Mouse (Mus musculus) gastrocnemius, adult 8-10 months (tissue): ENCODE data around the gene Olfr1513. TPM values are rescaled to one million over a fixed set of nuclear protein-coding genes. Genes with fewer than 3 reads are reported as not detected.
"Not testable (repeated sequence)": the region's sequence is repeated elsewhere in the genome, so short reads cannot be mapped to it uniquely, and the experiment has no call there.

ENCODE experiments used
- DNase-seq, 2 experiments: peaks; one replicate each; pipeline ENCODE4 v3.0.0; 2022; ENCODE audit warnings: low spot score in 2 of 2
- total RNA-seq, 4 experiments: library from RNA; stranded (reverse); gene quantifications; 2 replicates each; pipeline ENCODE4 v1.2.4; 2022

Gene Olfr1513
- total RNA-seq, 4 experiments from 2014 or later, result not detected

DNA sequence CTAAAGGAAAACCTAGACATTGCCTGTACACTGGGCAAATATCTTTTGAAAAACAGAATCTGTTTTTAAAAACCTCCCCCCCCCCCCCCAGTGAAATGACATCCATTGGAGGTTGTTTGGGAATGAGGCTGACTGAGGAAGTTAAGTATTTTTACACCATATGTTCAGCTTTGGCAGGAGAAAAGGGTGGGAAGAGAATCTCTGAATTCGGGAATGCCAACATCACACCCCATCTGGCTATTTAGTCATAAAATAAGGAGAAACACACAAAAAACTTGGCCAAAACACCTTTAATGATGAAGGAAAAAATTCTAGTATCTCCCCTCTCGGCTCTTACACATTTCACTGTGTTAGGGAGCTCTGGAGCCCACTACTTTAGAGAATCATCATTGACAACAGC, 45.3 kb downstream of the Olfr1513 start:
- no peak for DNase-seq

DNA sequence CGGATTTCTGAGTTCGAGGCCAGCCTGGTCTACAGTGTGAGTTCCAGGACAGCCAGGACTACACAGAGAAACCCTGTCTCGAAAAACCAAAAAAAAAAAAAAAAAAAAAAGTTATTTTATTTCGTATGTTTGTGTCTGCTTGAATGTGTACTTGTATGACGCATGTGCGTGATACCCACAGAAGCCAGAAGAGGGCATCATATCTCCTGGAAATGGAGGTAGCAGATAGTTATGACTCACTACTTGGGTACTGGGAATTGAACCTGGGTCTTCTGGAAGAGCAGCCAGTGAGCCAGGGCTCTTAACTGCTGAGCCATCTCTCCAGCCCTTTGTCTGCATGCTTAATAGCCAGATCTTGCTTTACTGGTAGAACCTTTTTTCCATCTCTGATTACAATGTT, 45.9 kb downstream of the Olfr1513 start:
- DNase-seq, result not testable (repeated sequence)

DNA sequence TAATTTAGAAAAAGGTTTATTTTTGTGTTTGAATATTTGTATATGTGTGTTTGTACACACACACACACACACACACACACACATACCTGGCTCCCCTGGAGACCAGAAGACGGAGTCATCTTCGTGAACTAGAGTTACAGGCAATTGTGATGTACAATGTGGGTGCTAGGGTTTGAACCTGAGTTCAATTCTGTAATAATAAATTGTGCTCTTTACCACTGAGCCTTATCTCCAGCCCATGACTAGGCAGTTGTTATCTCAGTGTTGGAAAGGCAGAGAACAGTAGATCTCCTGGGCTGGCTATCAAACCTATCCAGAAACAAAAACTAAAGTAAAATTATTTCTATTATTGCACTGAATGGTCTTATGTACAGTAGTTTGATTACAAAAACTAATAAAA, 50.1 kb downstream of the Olfr1513 start:
- DNase-seq, result no peak

- peak; percentile 84 to 89 for DNase-seq
Observed at GRCm38 (mm10) chr14:52304644-52305271, 51.5 kb downstream of the Olfr1513 start, which contains the start of gene Mettl3. Gene Mettl3 (minus strand): TSS chr14:52305128.

GRCm38 (mm10) chr14:52303517-52303916, 52.7 kb downstream of the Olfr1513 start:
- not testable (repeated sequence) for DNase-seq

Other genes with a start within 250 kb of the Olfr1513 start
- not detected for gene Rpgrip1, start 245.7 kb downstream of the Olfr1513 start, total RNA-seq
- gene Supt16, start 159.0 kb downstream of the Olfr1513 start, total RNA-seq, result 10 to 100 TPM; 10.4 to 14.4 (median 12.3) TPM
- 10 to 100 TPM; 24.5 to 42.9 (median 34.6) TPM for gene Chd8, start 98.6 kb downstream of the Olfr1513 start, total RNA-seq
- gene Tox4, start 77.3 kb downstream of the Olfr1513 start, total RNA-seq, result 10 to 100 TPM; 53.9 to 65.3 (median 62.6) TPM
- 1 to 10 TPM; 2.5 to 3.7 (median 3.1) TPM for gene Rab2b, start 76.9 kb downstream of the Olfr1513 start, total RNA-seq
- 10 to 100 TPM; 15.5 to 17.0 (median 16.0) TPM for gene Mettl3, start 51.3 kb downstream of the Olfr1513 start, total RNA-seq
- gene Sall2, start 27.6 kb downstream of the Olfr1513 start, total RNA-seq, result under 1 TPM; 0.34 to 0.65 (median 0.54) TPM
- gene Olfr1512, start 22.8 kb upstream of the Olfr1513 start, total RNA-seq, result not detected
- not detected for gene Olfr1511, start 41.0 kb upstream of the Olfr1513 start, total RNA-seq
- not detected for gene Olfr1510, start 58.0 kb upstream of the Olfr1513 start, total RNA-seq
- not detected for gene Olfr1509, start 86.6 kb upstream of the Olfr1513 start, total RNA-seq
- gene Olfr1508, start 111.1 kb upstream of the Olfr1513 start, total RNA-seq, result not detected
- gene Olfr1507, start 139.3 kb upstream of the Olfr1513 start, total RNA-seq, result not detected